In the genomic region with DNA sequence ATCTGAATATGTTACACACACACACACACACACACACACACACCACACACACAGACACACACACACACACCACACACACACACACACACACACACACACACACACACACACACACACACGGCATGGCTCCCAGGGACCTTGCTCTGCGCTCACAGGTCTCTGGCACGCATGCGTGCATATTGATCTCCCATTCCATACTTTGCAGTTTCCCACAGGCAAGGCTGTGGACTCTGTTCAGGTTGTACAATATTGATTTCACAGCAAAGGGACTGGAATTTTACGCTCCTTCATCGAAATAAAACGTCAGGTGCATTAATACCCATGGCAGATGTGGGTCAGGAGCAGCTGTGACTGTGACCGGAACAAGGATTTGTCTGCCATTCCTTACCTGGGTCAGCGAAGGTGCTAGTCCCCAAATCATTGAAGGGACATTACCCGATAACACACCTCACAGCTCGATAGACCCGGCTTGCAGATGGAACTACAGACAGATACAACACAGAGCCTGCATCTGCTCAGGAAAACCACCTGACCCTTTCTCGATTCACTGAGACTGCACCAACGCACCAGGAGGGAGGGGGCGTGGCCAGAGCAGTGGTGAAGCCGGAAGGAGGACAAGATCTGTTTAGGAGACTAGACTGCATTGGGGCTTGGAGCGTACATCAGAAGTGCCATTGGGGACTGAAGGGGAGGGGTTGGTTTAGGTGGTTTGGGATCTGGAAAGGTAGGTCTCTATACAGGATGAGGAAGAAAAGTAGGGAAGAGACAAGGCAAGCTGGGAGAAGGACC, we compare ENCODE assay signal across 17 mouse cellular contexts.
DNase-seq lines count a peak whose midpoint lies in the region; ATAC-seq and TF ChIP-seq lines count a peak whose summit lies in the region.
"Had no signal": no experiment of that assay in that cellular context is flagged by ENCODE, and none has a peak within 500 bp of the region (broad histone marks: within the 10 kb centered on the region; RNA-seq: fewer than 3 reads in every experiment).

No protein-coding gene starts in this region.

- WGBS in liver, adult 2 months, result 28% methylated on average over 17 of the region's 17 CpGs
- WGBS in liver, embryonic 11.5 days, result 73% methylated on average over 17 of the region's 17 CpGs
- WGBS in hindbrain, embryonic 13.5 days, result 77% methylated on average over 17 of the region's 17 CpGs

- peak overlapping the region; percentile 3; the same call in 1 of the 2 replicates for H3K9ac ChIP-seq in liver, adult 2 months (ENCODE audit: low read depth, low read length)
- no peak overlapping the region for H3K9ac ChIP-seq in liver, embryonic 11.5 days (ENCODE audit: low read depth, low read length)
- H3K9ac ChIP-seq in ES-E14 (ENCODE audit: insufficient read depth, low read depth, low read length, poor library complexity, severe bottlenecking), result no peak overlapping the region
- H3K9ac ChIP-seq in hindbrain, embryonic 13.5 days, result no peak overlapping the region
- H3K9ac ChIP-seq: embryonic facial prominence, embryonic 12.5 days; lung, embryonic 15.5 days had no signal

- peak overlapping the region; percentile 23 for H3K27ac ChIP-seq in liver, adult 2 months (replicated peaks; ENCODE audit: insufficient read depth, low read depth, low read length)
- no peak overlapping the region for H3K27ac ChIP-seq in liver, embryonic 11.5 days (ENCODE audit: low read depth, low read length)
- no peak overlapping the region for H3K27ac ChIP-seq in ES-E14 (ENCODE audit: insufficient read depth, low read depth, low read length, poor library complexity, severe bottlenecking)
- no peak overlapping the region for H3K27ac ChIP-seq in hindbrain, embryonic 13.5 days
- H3K27ac ChIP-seq: embryonic facial prominence, embryonic 12.5 days; lung, embryonic 15.5 days had no signal

- in situ Hi-C loops in ES-E14 (cut with MboI; ENCODE audit: low sequenced_read_pairs in 2 of 2, unreplicated experiment in 2 of 2), result no loop called here

- H3K27me3 ChIP-seq in liver, adult 2 months (ENCODE audit: control insufficient read depth, insufficient read depth, low read length), result no peaks in the 10 kb centered on the region
- no peaks in the 10 kb centered on the region for H3K27me3 ChIP-seq in liver, embryonic 11.5 days (replicated peaks; ENCODE audit: control insufficient read depth, insufficient read depth, low read length)
- peaks cover 33% of the 10 kb centered on the region for H3K27me3 ChIP-seq in hindbrain, embryonic 13.5 days
- H3K27me3 ChIP-seq: embryonic facial prominence, embryonic 12.5 days; Patski had no signal

- no peak for TF ChIP-seq POLR2A in liver, adult 2 months (IDR thresholded peaks at IDR 0.05; ENCODE audit: extremely low read depth, insufficient read depth, low read length)

- no peaks in the 10 kb centered on the region for H3K79me2 ChIP-seq in liver, adult 2 months (ENCODE audit: control insufficient read depth, insufficient read depth, low read length)

- no peak overlapping the region; the same call in 1 of the 2 replicates for H3K4me3 ChIP-seq in liver, adult 2 months (ENCODE audit: insufficient read depth, low read depth, low read length)
- H3K4me3 ChIP-seq in liver, embryonic 11.5 days (ENCODE audit: low read depth, low read length), result no peak overlapping the region
- peak overlapping the region in 1 of 2 experiments; percentile 23; a peak in 1 of 4 replicates for H3K4me3 ChIP-seq in ES-E14 (ENCODE audit: insufficient read depth in 1 of 2, low read depth in 1 of 2, low read length in 2 of 2, poor library complexity in 1 of 2, severe bottlenecking in 1 of 2)
- no peak overlapping the region for H3K4me3 ChIP-seq in hindbrain, embryonic 13.5 days
- H3K4me3 ChIP-seq: embryonic facial prominence, embryonic 12.5 days; lung, embryonic 15.5 days had no signal

- H3K4me1 ChIP-seq in liver, adult 2 months (ENCODE audit: control insufficient read depth, insufficient read depth, low read length), result peaks cover 21% of the 10 kb centered on the region
- H3K4me1 ChIP-seq in liver, embryonic 11.5 days (replicated peaks; ENCODE audit: control insufficient read depth, insufficient read depth, low read length), result peaks cover 5% of the 10 kb centered on the region; the same call in 1 of the 2 replicates
- peaks cover 0 to 29% of the 10 kb centered on the region in 2 experiments; a peak in 3 of 4 replicates for H3K4me1 ChIP-seq in ES-E14 (ENCODE audit: control insufficient read depth in 2 of 2, insufficient read depth in 2 of 2, low read length in 2 of 2, poor library complexity in 1 of 2)
- H3K4me1 ChIP-seq in hindbrain, embryonic 13.5 days (replicated peaks), result peaks cover 31% of the 10 kb centered on the region

- TF ChIP-seq CTCF in liver, adult 2 months (IDR thresholded peaks at IDR 0.05; ENCODE audit: low read depth, low read length), result no peak

- peak; percentile 82 for DNase-seq in liver, adult 2 months (ENCODE audit: extremely low read depth, low read depth, low spot score)
- DNase-seq in liver, embryonic 11.5 days (ENCODE audit: low spot score), result no peak
- peak; percentile 51 for DNase-seq in ES-E14 (ENCODE audit: low read depth, low spot score)
- DNase-seq in induced T-regulatory cell, adult 2 months (ENCODE audit: low read depth), result peak; percentile 17
- peak; percentile 70 for DNase-seq in thymus, postnatal 14 days
- no peak for DNase-seq in left cerebral cortex, adult 8-10 months (ENCODE audit: low spot score in 2 of 2)
- DNase-seq: cerebellum, adult 11 months; cerebellum, postnatal 25 days; gastrocnemius, postnatal 10 days; heart, postnatal 36 days; layer of hippocampus, postnatal 36 days; left cerebral cortex, postnatal 4 days had no signal

- no peak overlapping the region for H3K4me2 ChIP-seq in liver, embryonic 11.5 days
- H3K4me2 ChIP-seq in hindbrain, embryonic 13.5 days, result no peak overlapping the region
- H3K4me2 ChIP-seq: embryonic facial prominence, embryonic 12.5 days; heart, embryonic 11.5 days; lung, embryonic 15.5 days had no signal

- no peak for ATAC-seq in liver, embryonic 11.5 days (replicated peaks; ENCODE audit: low FRiP score)
- ATAC-seq in hindbrain, embryonic 13.5 days (ENCODE audit: low FRiP score), result no peak
- ATAC-seq: Patski had no signal

- no peaks in the 10 kb centered on the region for H3K9me3 ChIP-seq in liver, embryonic 11.5 days (ENCODE audit: control insufficient read depth, low read length)
- H3K9me3 ChIP-seq in ES-E14 (ENCODE audit: control insufficient read depth, insufficient read depth, low read depth, low read length), result no peaks in the 10 kb centered on the region
- no peaks in the 10 kb centered on the region for H3K9me3 ChIP-seq in hindbrain, embryonic 13.5 days
- H3K9me3 ChIP-seq: embryonic facial prominence, embryonic 12.5 days; lung, embryonic 15.5 days had no signal

- H3K36me3 ChIP-seq in liver, adult 2 months (ENCODE audit: control insufficient read depth, insufficient read depth, low read length), result no peaks in the 10 kb centered on the region
- no peaks in the 10 kb centered on the region for H3K36me3 ChIP-seq in liver, embryonic 11.5 days (ENCODE audit: control insufficient read depth, insufficient read depth, low read length)
- no peaks in the 10 kb centered on the region; the same call in 1 of the 2 replicates for H3K36me3 ChIP-seq in ES-E14 (ENCODE audit: control insufficient read depth, insufficient read depth, low read length, poor library complexity, severe bottlenecking)
- H3K36me3 ChIP-seq in hindbrain, embryonic 13.5 days, result no peaks in the 10 kb centered on the region
- H3K36me3 ChIP-seq: embryonic facial prominence, embryonic 12.5 days; lung, embryonic 15.5 days had no signal

TF ChIP-seq in ES-E14, 5 proteins besides CTCF, POLR2A, EP300 and RAD21:
- TF ChIP-seq ZNF384 (IDR thresholded peaks at IDR 0.05; ENCODE audit: low read depth, low read length) (no peak), CHD2 (IDR thresholded peaks at IDR 0.05; ENCODE audit: low read depth, low read length) (no peak), MAFK (IDR thresholded peaks at IDR 0.05; ENCODE audit: insufficient read depth, low read depth, low read length) (no peak), HCFC1 (IDR thresholded peaks at IDR 0.05; ENCODE audit: borderline replicate concordance, insufficient read depth, low read length) (no peak), ZC3H11A (IDR thresholded peaks at IDR 0.05; ENCODE audit: borderline replicate concordance, low read depth, low read length) (no peak)
TF ChIP-seq in ES-E14: peak in this region for 0.

Comparison
In these comparisons a context has a peak if more than half of its experiments do, and no peak if none do; other contexts are left out.
1. DNase-seq: peak in liver, adult 2 months (single experiment), ES-E14 (single experiment), induced T-regulatory cell, adult 2 months (single experiment) and thymus, postnatal 14 days (single experiment); none in liver, embryonic 11.5 days (single experiment) and left cerebral cortex, adult 8-10 months (0 of 2).